Mouse (Mus musculus) spleen, postnatal 10 days (tissue): ENCODE results near the gene Hps6.

Experiments
- DNase-seq, 2 experiments: peaks; one replicate each; pipeline ENCODE4 v3.0.0; 2021 to 2022; ENCODE audit warnings: low spot score in 2 of 2

The Hps6 gene

DNA sequence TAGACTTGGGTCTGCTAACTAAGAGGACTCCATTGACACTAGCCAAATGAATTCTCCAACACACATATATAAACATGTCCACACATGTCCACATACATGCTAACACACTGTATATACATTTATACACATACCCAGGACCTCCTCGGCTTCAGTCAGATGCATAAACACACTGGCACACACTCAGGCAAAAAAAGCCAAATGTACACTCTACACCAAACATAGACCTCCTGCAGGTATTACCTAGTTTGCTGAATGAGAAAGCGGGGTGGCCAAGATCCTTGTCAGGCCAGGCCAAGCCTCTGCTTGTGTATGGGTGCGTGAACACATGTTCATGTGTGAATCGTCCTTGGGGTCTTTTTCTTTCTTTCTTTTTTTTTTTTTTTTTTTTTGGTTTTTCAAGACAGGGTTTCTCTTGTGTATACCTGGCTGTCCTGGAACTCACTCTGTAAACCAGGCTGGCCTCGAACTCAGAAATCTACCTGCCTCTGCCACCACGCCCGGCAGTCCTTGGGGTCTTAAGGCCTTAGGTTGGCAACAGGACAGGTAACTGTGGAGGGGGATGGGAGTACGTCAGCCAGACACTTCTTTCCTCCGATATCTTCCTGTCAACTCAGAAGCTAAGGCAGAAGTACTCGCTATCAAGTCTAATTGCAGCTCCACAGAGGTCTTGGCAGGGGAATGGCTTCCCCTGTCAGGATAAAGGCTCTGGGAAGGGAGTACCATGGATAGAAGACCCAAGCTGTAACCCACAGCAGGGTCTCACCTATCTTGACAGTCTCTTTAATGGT, 27.1 kb downstream of the Hps6 start:
- DNase-seq = no peak

- DNase-seq = no peak
Measured at GRCm38 (mm10) chr19:46031689-46032432, 28.6 kb downstream of the Hps6 start.

GRCm38 (mm10) chr19:46032731-46033510, 29.6 kb downstream of the Hps6 start:
- no peak for DNase-seq

DNA sequence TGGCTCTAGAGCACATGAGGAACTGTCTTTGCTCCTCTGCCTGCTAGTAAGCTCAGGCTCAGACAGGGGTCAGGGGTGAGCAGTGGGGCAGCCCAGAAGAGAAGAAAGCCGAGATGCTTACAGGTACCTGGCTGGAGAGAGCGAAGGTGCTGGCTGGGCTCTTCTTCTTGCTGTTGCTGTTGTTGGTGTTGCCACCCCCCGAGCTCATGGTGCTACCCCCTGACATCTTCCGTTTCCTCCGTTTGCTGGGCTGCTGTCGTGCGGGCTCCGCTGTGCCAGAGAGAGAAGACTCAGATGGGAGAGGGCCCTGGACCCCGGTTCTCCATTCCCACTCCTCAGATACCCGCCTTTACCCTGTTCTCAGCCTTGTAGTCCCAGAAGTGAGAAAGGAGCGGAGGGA, 30.6 kb downstream of the Hps6 start:
- DNase-seq = no peak

DNA sequence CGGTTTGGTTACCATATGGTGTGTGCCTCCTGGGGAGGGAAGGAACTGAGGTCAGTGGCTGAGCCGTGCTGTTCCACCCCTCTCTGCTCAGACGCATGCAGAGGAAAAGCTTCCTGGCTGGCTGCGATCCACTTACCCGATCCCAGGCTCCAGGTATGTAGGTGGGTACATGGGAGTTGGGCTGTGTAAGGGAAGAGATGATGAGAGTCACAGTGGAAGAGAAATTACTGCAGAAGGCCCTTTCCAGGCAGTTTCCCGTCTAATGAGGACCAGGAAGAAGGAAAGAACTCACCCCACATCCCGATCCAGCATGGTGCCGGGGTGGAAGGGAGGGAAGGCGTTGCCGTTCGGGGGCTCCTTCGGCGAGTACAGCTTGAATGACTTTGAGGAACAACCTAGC, 32.7 kb downstream of the Hps6 start:
- DNase-seq = no peak

DNA sequence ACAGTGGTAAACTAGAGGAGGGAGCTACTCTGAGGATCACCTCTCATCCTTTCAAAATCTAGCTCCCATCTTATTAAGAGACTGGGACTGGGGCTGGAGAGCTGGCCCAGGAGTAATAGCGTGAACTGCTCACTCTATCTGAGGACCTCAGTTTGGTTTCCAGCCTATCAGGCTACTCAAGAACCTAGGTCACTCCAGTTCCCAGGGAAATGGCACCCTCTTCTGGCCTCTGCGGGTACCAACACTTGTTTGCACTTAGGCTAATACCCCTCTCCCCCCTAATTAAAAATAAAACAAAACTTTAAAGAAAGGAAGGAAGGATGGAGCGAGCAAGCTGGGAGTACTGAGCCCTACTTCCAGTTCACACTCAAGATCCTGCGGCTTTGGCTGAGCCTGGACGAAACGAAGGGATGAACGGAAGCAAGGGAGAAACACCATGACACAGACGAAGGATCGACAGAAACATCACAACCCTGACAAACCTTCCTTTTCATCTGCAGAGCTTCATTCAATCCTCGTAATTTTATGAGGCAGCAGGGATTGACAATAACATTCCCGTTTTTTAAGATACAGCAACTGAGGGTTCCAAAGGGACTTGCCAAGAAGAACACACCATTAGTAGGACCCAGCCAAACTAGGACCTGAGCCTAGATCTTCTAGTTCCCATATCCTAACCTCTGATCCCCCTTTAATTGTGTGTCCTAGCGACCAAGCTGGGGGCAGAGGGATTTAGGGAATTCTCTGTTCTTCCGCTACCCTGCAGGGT, 33.4 kb downstream of the Hps6 start:
- peak; percentile 50 to 75 for DNase-seq

- DNase-seq = peak; percentile 56 to 60
Measured at GRCm38 (mm10) chr19:46037243-46037924, 34.1 kb downstream of the Hps6 start.

DNA sequence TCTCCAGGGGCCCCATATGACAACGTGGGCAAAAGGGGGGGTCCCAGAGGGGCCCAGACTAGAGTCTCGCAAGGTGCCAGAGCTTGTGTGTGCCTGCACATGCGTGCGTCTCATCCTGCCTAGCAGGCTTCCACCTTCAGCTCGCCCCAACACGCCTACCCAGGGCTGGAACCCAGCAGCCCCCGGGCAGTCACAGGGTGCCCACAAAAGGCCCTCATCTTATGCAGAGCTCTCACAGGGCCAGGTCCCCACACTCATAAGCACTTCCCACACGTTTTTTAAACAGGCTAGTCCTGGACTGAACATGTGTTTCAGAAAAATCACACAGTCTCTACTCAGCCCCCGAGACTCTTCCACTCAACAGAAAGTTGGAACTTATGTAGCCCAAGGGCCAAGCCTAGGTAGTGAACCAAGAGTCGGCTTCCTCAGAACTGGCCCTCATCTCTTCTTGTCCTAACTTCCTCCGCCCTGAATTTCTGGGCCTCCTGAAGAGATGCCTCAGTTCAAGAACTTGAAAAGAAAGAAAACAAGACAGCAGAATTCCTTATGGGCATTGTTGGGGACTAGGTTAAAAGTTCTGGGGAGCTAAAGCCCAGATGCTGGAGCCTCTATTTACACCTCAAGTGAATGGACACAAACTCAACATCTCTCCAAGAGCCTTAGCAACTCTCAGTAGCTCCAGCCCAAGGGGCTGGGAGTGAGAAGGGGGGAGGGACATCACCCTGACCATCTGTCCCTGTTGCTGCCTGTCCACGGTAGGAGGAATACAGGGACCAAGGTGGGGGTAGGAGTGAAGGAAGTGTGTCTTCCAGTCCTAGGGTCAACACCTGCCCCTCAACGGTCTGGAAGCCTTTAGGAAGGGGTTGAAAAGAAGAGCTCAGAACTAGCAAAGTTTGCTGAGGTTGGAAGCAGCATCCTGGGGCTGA, 34.9 kb downstream of the Hps6 start:
- DNase-seq = peak; percentile 58 to 63

- DNase-seq = peak; percentile 52 to 69
Measured at GRCm38 (mm10) chr19:46038851-46039260, 35.5 kb downstream of the Hps6 start.

DNA sequence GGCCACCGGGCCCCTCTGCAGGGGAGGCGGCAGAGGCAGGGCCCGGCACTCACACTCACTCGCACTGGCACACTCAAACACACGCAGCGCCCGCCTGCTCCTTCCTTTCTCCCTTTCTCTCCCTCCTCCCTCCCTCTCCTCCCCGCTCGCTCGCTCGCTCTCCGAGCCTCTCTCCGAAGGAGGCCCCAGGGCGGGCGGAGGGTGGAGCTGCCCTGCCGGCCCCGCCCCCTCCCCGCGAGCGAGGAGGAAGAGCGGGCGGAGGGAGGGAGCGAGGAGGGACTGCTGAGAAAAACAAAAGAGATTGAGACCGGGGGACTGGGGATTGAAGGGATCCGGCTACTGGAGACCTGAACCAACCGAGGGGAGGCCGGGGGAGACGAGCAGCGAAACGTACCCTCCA, 36.2 kb downstream of the Hps6 start:
- DNase-seq = peak; percentile 86 to 95

DNA sequence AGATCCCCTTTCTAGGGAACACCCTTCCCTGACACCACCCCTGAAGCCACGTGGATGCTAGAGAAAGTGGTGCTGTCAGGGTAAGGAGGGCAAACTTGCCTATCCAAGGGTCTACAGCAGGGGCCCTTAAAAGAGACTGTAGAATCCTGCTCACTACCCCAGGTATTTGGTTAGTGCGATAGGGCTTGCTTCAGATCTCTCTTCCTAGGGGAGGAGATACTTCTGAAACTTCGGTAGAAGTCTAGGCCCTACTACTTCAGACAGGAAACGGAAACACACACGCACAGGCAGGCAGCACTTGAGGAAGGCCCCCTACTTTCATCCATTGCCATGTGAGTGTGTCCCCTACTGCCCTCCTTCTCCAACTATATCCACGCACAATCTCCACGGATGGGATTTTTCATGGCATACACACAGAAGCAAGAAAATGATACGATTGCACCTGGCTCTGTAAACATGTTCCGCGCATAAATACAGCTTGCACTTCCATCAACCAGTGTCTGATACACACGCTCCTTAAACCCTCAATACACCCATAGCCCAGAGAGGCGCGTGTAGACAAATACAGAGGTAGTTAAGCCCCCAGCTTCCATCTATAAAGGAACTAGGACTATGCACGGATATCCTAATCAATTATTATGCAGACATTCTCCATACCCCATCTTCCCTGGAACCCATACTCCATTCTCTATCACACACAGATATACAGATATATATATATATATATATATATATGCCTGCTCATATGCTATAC, 37.0 kb downstream of the Hps6 start:
- peak; percentile 40 to 53 for DNase-seq

DNA sequence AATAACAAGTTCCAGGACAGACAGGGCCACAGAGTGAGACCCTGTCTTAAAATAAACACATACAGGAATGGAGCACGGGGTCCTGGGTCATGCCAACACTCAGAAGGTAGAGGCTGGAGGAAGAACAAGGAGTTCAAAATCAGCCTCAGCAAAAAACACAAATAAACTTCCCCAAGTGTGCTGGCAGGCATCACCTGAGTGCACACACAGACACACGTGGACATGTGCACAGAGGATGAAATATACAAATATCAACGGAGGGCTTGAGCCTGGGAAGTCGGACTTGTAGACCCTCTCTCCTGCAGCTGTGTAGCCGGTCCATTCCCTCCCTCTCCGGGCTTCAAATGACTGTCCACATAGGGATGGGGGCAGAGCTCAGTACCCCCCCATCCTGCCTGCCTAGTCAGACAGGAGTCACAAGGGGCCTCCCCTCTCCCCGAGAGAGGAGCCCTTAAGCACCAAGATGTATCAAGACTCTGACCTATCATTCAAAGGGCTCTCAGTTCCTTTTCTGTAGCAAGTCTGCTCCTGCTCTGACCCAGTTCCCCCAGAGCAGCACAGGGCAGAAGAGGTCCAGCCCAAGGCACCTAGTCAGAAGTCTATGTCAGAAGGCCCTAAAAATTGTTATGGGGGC, 38.1 kb downstream of the Hps6 start:
- DNase-seq = peak in 1 of 2 experiments; percentile 44

DNA sequence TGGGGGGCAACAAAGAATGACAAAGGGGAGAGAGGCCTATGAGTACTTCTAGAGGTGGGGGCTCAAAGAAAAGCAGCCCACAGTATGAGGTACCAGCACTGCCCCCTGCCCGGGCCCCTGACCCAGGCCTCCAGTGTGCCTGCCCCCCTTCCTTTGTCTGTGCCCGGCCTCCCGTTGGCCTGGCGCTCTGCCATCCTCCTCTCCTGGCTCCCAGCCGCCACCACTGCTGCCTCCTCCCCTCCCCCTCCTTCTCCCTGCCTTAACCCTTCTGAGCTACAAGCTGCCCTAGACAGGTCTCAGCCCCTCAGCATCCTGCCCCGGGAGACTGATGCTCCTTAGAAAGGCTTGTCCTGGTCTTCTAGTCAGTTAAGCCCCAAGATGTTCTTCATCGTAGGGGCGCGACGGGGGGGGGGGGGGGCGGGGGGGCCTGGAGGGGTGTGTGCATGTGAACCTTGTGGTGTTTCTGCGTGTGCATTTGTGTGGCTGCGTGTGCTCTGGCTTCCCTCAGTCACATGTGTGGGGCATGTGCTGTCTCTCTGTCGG, 38.7 kb downstream of the Hps6 start:
- peak in 1 of 2 experiments; percentile 80 for DNase-seq

DNA sequence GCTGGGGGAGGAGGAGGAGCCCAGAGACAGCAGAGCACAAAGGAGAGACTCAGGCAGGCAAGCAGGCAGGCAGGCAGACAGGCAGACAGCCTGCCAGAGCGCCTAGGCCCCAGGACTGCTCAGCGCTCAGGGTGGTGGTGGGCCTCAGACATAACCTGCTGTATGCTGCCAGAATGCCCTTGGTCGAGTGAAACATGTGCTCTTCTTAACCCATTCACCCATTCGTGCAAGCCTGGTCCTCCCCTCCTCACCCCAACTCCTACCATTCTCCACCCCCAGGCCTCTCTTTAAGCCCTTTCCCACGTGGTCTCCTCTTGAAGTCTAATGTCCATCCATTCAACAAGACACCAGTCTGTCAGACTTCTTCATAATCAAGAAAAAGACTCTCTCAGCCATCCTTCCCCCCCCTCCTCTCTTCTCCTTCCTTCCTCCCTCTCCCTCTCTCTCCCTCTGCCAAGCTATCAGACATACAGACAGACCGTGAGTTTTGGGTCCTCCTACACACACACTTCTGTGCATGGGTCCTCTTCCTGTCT, 39.2 kb downstream of the Hps6 start:
- peak in 1 of 2 experiments; percentile 50 for DNase-seq

DNA sequence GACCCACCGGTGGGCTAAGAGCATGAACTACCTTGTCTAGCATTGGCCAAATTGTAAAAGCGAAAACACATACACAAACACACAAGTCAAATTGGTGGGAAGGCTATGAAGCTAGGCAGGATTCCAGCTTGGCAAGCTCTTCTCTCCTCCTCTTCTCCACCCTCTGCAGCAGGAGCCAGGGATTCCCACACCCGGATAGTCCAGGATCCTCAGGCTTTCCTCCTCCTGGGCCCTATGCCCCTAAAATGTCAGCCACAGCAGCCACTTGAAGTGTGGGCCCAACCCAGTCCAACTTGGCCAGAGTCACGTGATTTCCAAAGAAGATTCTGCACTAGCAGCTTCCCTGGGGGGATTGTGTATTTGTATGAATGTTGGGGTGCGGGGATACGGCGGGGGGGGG, 40.1 kb downstream of the Hps6 start:
- DNase-seq = no peak

DNA sequence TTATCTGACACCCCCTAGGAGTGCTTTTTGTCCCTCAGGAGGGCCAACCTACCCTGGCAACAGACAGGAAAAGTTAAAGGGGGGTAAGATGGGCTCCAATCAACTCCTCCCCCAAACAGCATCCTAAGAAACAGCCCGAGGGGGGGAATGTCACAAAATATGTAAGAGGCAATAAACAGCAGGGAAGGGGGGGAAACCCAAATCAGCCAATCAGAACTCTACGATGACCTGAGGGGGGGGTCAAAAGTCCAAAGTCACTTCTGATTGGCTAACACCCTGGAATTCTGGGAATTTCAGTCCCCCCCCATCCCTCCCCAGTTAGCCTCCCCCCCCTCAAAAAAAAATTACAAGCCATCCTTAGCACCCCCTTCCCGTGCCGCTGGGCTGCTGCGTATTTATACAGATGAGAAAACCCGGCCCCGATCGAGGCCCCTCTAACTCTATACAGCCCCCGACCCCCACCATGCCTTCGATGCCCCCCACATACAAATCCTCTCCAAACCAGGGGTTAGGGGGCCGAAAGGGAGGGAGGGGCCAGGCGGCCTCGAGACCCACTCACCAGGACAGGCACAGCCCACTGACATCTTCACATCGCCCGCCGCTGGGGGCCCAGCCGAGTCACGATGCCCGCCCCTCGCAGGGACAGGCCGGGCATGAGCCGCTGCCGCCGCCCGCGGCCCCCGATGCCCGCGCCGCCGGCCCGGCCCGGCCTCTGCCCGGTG, 41.1 kb downstream of the Hps6 start, which contains the start of gene Pprc1:
Pprc1 (plus strand) TSS at position 616 of the 722 bp plus-strand sequence.
- DNase-seq = peak in 1 of 2 experiments; percentile 18

GRCm38 (mm10) chr19:46044993-46045695, 41.8 kb downstream of the Hps6 start, which contains the start of gene Ldb1:
Gene Ldb1 (minus strand): TSS chr19:46045214.
- DNase-seq = peak; percentile 69 to 76
